Mouse (Mus musculus): ENCODE data around the gene 2900026A02Rik.

- no peak for TF ChIP-seq CHD2 (IDR thresholded peaks at IDR 0.05; ENCODE audit: low read length)
- TF ChIP-seq EP300 (IDR thresholded peaks at IDR 0.05; ENCODE audit: low read depth in 1 of 2, low read length in 2 of 2), result no peak
- no peak for TF ChIP-seq MAX (IDR thresholded peaks at IDR 0.05; ENCODE audit: low read length)
- TF ChIP-seq POLR2A (IDR thresholded peaks at IDR 0.05; ENCODE audit: control insufficient read depth in 1 of 2, insufficient read depth in 1 of 2, low read depth in 1 of 2, low read length in 2 of 2, poor library complexity in 1 of 2), result no peak
- no peak for TF ChIP-seq CTCF (IDR thresholded peaks at IDR 0.05 in 2 of 3, conservative IDR thresholded peaks at IDR 0.05 in 1 of 3; ENCODE audit: control insufficient read depth in 1 of 3, insufficient read depth in 1 of 3, low read depth in 2 of 3, low read length in 3 of 3, poor library complexity in 1 of 3, severe bottlenecking in 1 of 3)
- TF ChIP-seq RAD21 (IDR thresholded peaks at IDR 0.05; ENCODE audit: low read depth, low read length), result no peak
- TF ChIP-seq ELF1 (IDR thresholded peaks at IDR 0.05; ENCODE audit: low read depth, low read length), result no peak
- TF ChIP-seq USF1 (IDR thresholded peaks at IDR 0.05; ENCODE audit: low read depth, low read length), result no peak
- TF ChIP-seq ZNF384 (IDR thresholded peaks at IDR 0.05; ENCODE audit: low read depth, low read length), result no peak
- TF ChIP-seq GABPA (IDR thresholded peaks at IDR 0.05; ENCODE audit: low read depth, low read length), result no peak
- no peak for TF ChIP-seq NELFE (IDR thresholded peaks at IDR 0.05; ENCODE audit: low read depth, low read length)
- TF ChIP-seq UBTF (IDR thresholded peaks at IDR 0.05; ENCODE audit: borderline replicate concordance, insufficient read depth, low read depth, low read length), result no peak
Observed at GRCm38 (mm10) chr5:113081020-113081419, 140.0 kb downstream of the 2900026A02Rik start.
